Mouse (Mus musculus) G1E-ER4 (cell line): ENCODE measurements around the gene Fezf2. TPM values are rescaled to one million over a fixed set of nuclear protein-coding genes. Genes with fewer than 3 reads are reported as not detected.

Experiments
- GATA1 ChIP-seq: IDR thresholded peaks from one replicate; pipeline ENCODE4 v1.8.0; 2012; ENCODE audit warnings: low read length, inconsistent platforms
- polyA plus RNA-seq: library from polyadenylated mRNA; stranded (reverse); fragments of >175 nt; gene quantifications from 2 replicates; pipeline ENCODE4 v1.2.3, GENCODE M21; 2012

Fezf2 gene
- not detected in 2 replicates for polyA plus RNA-seq

- no peak for TF ChIP-seq GATA1
Observed at GRCm38 (mm10) chr14:12348089-12348488, at the start of gene Fezf2. Gene Fezf2, minus strand, starts transcription at chr14:12348189.

- TF ChIP-seq GATA1, result no peak
Observed at GRCm38 (mm10) chr14:12397561-12397960, 49.6 kb upstream of the Fezf2 start.

DNA sequence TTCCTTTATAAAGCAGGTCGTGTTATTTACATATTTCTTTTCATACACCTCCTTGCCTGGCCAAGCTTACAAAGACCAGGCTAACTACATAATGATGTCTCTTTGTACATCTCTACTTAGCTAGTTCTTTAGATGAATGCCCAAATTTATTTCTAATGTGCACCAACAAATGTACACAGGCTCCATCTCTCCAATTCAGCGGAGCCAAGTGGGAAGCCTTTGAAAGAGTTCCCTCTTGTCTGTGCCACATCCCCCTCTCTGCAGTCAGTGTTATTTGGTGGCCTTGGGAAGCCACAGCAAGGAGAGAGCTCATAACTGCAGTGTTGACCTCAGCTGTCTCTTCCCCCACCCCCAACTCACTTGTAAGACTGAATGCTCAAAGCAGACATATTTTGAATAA lies 46.3 kb upstream of the Fezf2 start:
- no peak for TF ChIP-seq GATA1

DNA sequence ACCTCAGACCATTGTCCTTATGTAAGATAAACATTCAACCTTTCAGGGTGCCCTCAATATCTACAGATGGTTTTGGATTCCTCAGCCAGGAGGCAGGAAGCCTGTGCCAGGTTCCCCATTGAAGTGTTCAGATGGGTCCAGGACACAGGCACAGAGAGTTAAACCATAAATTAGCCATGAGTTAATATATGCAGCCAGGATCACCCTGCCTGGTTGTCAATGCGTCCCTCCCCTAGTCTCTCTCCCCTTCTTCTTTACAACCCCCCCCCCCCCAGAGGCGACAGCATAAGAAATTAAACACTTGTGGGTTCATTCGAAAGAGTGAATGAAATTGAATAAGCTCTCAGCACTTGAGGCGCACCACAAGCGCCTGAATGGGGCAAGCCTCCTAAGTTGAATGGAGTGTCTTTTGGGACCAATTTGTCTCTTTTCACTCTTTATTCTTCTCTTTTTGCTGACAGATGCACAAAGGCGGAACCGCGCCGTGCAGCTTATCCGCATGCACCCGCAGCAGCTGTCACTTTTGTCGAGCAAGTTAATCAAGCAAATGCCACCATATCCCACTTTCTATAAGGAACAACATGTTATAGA lies 45.4 kb upstream of the Fezf2 start:
- no peak for TF ChIP-seq GATA1

DNA sequence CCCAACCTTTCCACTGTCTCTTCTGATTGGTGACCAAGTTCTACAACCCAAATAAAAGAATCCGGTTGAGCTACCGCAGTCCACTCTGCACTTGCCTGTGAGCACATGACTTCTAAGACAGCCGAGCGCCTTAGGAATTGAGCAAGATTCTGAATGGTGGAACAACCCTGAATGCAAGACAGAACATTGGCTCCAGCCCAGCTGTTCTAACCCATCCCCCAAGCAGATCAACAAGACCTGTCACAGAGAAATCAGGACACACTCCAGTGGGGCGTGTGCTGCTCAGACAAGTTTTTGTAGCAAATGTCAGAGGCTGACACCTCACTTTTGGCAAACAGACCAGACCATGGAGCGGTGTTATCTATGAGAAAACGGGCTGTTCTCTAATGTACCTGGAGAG lies 43.2 kb upstream of the Fezf2 start:
- TF ChIP-seq GATA1, result no peak

DNA sequence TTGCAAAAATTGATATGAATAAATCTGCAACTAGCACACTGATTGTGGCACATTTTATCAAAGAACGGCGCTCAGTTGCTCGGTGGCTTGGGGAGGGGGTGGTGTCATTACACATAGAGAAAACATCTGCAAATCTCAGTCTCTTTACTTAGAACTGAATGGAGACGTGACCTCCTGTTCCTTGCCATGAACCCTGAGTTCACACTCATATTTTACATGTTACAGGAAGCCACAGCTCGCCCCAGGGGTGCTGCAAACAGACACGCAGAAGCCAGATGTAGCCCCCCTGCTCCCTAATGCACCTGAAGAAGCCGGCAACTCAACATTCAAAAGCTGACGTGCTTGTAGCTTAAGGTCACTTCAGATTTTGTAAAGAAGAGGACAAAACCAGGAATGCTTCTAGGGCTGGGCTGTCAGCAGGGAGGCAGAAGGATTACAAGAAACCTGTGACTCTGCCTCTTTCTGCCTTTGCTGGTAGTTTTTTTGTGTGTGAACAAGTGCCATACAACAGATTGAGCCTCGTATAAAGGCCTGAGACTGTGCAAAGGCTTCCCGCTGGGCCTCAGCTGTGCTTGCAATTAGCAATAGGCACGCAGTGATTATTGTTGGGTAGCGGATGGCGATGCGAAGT lies 40.9 kb upstream of the Fezf2 start:
- TF ChIP-seq GATA1, result no peak

DNA sequence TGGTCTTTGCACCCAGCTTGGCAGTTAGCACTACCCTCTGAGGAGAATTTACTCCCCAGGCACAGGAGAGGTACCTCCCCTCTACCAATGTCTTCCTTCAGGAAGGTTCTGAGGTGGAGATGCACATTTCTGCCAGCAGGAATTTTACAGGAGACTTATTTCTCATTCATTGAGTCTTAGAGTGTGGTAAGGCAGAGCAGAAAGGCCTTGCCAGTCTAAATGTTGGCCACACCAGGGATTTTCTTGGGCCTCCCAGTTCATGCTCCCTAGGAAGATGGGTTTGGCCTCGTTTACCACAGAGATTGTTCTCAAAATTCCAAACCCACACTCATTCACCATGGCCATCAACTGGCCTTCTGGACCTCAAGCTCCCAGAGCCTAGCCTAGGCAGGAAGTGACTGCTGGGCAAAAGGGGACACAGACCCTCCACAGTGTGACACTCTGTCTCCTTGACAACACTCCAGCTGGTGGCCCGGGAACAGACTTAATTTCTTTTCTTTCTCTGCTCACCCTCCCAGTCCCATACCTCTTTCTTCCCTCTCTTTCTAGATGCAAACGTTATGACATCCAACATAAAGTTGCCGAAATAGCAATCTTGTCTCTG lies 40.3 kb upstream of the Fezf2 start:
- no peak for TF ChIP-seq GATA1

DNA sequence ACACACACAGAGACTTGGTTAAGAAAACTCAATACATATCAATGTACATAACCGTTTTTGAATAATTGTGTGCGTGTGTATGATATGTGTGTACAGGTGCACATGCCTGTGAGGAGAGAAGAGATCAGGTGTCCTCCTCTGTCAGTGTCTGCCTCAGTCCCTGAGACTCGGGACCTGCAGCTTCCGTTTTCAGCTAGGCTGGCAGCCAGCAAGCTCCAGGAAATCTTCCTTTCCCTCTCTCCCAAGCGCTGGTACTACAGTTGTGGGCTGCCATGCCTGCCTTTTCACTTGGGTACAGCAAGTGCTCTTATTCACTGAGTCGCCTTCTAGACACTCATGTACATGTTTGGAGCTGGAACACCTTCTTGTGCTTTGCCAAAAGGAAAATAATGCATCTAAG lies 39.2 kb upstream of the Fezf2 start:
- TF ChIP-seq GATA1, result no peak

GRCm38 (mm10) chr14:12377883-12378282 lies 29.9 kb upstream of the Fezf2 start:
- no peak for TF ChIP-seq GATA1

DNA sequence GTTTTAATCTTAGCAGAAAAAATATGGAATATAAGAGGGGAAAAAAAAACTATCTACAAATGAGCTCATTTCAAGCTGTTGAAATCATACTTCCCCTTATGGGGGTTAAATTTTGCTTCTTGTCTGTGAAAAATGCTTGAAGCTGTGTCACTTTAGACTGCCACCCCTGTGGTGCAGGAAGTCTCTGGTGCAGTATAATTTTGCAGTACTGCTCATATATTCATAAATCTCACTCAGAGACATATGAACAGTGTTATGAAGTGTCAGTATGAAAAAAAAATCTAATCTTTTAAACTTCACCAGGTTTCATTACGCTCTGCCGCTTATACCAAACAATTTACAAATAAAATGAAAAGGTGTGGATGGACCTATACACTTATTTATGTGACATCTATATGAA lies 29.3 kb upstream of the Fezf2 start:
- no peak for TF ChIP-seq GATA1

- no peak for TF ChIP-seq GATA1
Observed at GRCm38 (mm10) chr14:12375451-12375850, 27.5 kb upstream of the Fezf2 start.

- no peak for TF ChIP-seq GATA1
Observed at GRCm38 (mm10) chr14:12350271-12350916, 2.4 kb upstream of the Fezf2 start.

DNA sequence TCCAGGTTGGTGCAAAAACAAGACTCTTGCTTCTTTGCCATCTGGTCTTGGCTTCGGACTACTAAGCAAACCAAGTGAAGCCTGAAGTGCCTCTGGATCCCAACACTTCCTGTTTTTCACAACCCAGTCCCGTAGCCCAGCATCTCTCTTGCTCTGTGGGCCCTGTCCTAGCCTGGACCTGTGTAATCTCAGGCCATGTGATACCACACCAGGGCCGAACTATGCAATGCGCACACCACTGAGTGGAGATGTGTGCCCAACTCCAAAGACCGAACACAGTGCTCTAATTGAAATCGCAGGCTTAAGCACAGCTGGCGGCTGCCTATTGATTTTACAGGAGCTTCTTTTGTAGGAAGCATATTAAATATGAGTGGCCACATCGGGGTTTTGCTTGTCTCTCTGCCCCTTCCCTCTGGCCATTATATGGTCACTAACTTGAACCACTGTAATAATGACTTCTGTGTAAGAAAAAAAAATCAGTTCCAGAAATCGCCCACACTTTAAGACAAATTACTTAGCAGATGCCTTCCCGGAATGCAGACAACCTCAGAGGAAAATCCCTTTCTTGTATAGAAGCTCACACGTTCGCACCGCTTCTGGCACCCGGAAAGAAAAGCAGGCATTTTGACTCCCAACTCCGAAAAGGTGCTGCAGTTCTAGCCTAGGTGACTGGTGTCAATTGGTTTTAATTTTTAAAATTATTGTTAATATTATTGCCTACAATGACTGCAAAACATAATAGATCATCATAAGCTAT lies 1.5 kb upstream of the Fezf2 start:
- no peak for TF ChIP-seq GATA1

DNA sequence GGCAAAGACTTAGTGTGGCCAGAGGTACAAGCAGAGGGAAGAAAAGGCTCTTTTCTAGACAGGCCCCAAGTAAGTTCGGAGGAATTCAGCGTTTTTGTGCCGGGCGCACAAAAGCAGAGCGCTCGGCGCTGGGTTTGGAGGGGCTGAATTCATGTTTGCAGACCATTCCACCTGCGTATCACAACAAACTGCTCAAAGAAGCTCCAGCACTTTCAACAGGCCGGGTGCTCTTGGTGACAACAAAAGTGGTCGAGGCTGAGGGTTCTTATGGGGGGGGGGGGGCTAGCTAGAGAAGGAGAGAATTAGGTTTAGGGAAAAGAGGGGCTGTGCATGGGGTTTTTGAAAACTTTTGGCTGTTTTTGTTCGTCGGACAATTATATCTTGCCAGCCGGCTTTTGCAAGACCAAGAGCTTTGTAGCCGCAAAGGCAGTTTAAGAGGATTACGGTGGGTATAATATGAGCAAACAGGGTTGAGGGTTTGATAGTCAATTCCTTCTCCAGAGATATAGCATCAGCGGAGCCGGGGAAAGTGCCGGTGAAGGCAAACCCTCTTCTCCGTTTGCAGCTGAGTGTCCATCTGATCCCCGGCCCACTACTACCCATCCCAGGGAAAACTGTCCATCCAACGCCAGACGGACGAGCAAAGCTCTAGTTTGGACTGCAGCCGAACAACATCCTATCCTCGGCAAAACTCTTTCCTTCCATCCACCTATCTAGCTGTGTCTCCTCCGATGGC lies 956 bp downstream of the Fezf2 start:
- TF ChIP-seq GATA1, result no peak
